Mouse (Mus musculus) forebrain, embryonic 16.5 days (tissue): ENCODE results near the gene Macc1. TPM values are rescaled to one million over a fixed set of nuclear protein-coding genes. Genes with fewer than 3 reads are reported as not detected.

Source experiments
- ATAC-seq: fragments of 200-750 bp; cut with Nextera tagmentation; 2 replicates; pipeline ENCODE4 v1.8.0; 2017; ENCODE audit warnings: mild to moderate bottlenecking, moderate library complexity
- H3K27ac ChIP-seq: fragments of 300-500 bp; sonication (generic); 2 replicates; pipeline ENCODE4 v1.5.1; 2014; ENCODE audit warnings: low read length, control low read depth
- H3K27me3 ChIP-seq: fragments of 300-500 bp; sonication (generic); replicated peaks from 2 replicates; pipeline ENCODE4 v1.6.1; 2014; ENCODE audit warnings: low read length; ENCODE audit not compliant: control insufficient read depth, insufficient read depth
- H3K36me3 ChIP-seq: fragments of 300-500 bp; sonication (generic); 2 replicates; pipeline ENCODE4 v1.6.1; 2014; ENCODE audit not compliant: control insufficient read depth, insufficient read depth
- H3K4me1 ChIP-seq: fragments of 300-500 bp; sonication (generic); replicated peaks from 2 replicates; pipeline ENCODE4 v1.6.1; 2014; ENCODE audit warnings: low read length; ENCODE audit not compliant: control insufficient read depth, insufficient read depth
- H3K4me2 ChIP-seq: fragments of 300-500 bp; sonication (generic); 2 replicates; pipeline ENCODE4 v1.6.1; 2014; ENCODE audit warnings: mild to moderate bottlenecking, low read length, control low read depth
- H3K4me3 ChIP-seq: fragments of 300-500 bp; sonication (generic); replicated peaks from 2 replicates; pipeline ENCODE4 v1.5.1; 2014; ENCODE audit warnings: mild to moderate bottlenecking, low read length, control low read depth
- H3K9ac ChIP-seq: fragments of 300-500 bp; sonication (generic); replicated peaks from 2 replicates; pipeline ENCODE4 v1.6.1; 2014; ENCODE audit warnings: low read depth, low read length, control low read depth
- H3K9me3 ChIP-seq: fragments of 300-500 bp; sonication (generic); 2 replicates; pipeline ENCODE4 v1.6.1; 2016; ENCODE audit warnings: low read length; ENCODE audit not compliant: control insufficient read depth
- WGBS: fragments of 180-500 bp; shearing (Covaris S2); extraction: QIAGEN DNeasy Blood & Tissue Kit; methylation state at CpG from one replicate; pipeline ENCODE4 v1.1.7; 2014; 5-methylcytosine and 5-hydroxymethylcytosine counted together
- polyA plus RNA-seq: library from polyadenylated mRNA; unstranded; fragments of >200 nt; fragmentation: Nextera tagmentation; extraction: Ambion mirVana; gene quantifications from 2 replicates; pipeline ENCODE4 v1.2.1, GENCODE M21; 2015

Gene Macc1
- polyA plus RNA-seq, 1 experiment from 2014 or later, result not detected

- H3K27me3 ChIP-seq, result no peaks in the 10 kb centered on the region
Measured at GRCm38 (mm10) chr12:119410522-119410921, 96.5 kb downstream of the Macc1 start.

GRCm38 (mm10) chr12:119410956-119411355 lies 96.9 kb downstream of the Macc1 start:
- Histone ChIP-seq H3K4me2 (no peak overlapping the region), H3K9ac (no peak overlapping the region), H3K27ac (no peak overlapping the region), H3K9me3 (no peaks in the 10 kb centered on the region), H3K36me3 (no peaks in the 10 kb centered on the region), H3K4me1 (no peaks in the 10 kb centered on the region), H3K4me3 (no peak overlapping the region), H3K27me3 (no peaks in the 10 kb centered on the region)
- WGBS, result 89% methylated on average over 2 of the region's 2 CpGs
- no peak for ATAC-seq

More at GRCm38 (mm10) chr12:119410522-119410921, 96.5 kb downstream of the Macc1 start:
- Histone ChIP-seq H3K27ac (no peak overlapping the region), H3K4me1 (no peaks in the 10 kb centered on the region), H3K9ac (no peak overlapping the region), H3K4me2 (no peak overlapping the region), H3K4me3 (no peak overlapping the region), H3K9me3 (no peaks in the 10 kb centered on the region), H3K36me3 (no peaks in the 10 kb centered on the region)
- no peak for ATAC-seq

GRCm38 (mm10) chr12:119411982-119412381 lies 97.9 kb downstream of the Macc1 start:
- no peak overlapping the region for H3K4me2 ChIP-seq
- H3K9me3 ChIP-seq, result no peaks in the 10 kb centered on the region
- H3K27ac ChIP-seq, result no peak overlapping the region
- H3K36me3 ChIP-seq, result no peaks in the 10 kb centered on the region
- H3K4me3 ChIP-seq, result no peak overlapping the region
- H3K9ac ChIP-seq, result no peak overlapping the region
- no peak for ATAC-seq
- 92% methylated on average over 2 of the region's 2 CpGs for WGBS
- no peaks in the 10 kb centered on the region for H3K27me3 ChIP-seq
- H3K4me1 ChIP-seq, result no peaks in the 10 kb centered on the region

GRCm38 (mm10) chr12:119415900-119416299 lies 101.8 kb downstream of the Macc1 start:
- WGBS, result 92% methylated on average over 2 of the region's 2 CpGs
- Histone ChIP-seq H3K27me3 (no peaks in the 10 kb centered on the region), H3K4me2 (no peak overlapping the region), H3K4me1 (no peaks in the 10 kb centered on the region), H3K36me3 (no peaks in the 10 kb centered on the region), H3K9me3 (no peaks in the 10 kb centered on the region), H3K27ac (no peak overlapping the region), H3K4me3 (no peak overlapping the region), H3K9ac (no peak overlapping the region)
- ATAC-seq, result no peak

- Histone ChIP-seq H3K4me2 (no peak overlapping the region), H3K36me3 (no peaks in the 10 kb centered on the region), H3K4me3 (no peak overlapping the region), H3K4me1 (no peaks in the 10 kb centered on the region), H3K27me3 (no peaks in the 10 kb centered on the region), H3K27ac (no peak overlapping the region), H3K9me3 (no peaks in the 10 kb centered on the region), H3K9ac (no peak overlapping the region)
- 80% methylated on average over 2 of the region's 2 CpGs for WGBS
- ATAC-seq, result no peak
Measured at GRCm38 (mm10) chr12:119425749-119426148, 111.7 kb downstream of the Macc1 start.

GRCm38 (mm10) chr12:119426182-119426886 lies 112.3 kb downstream of the Macc1 start:
- WGBS, result 95% methylated on average over 2 of the region's 2 CpGs
- Histone ChIP-seq H3K9ac (no peak overlapping the region), H3K36me3 (no peaks in the 10 kb centered on the region), H3K27ac (no peak overlapping the region), H3K4me2 (no peak overlapping the region), H3K4me1 (no peaks in the 10 kb centered on the region), H3K27me3 (no peaks in the 10 kb centered on the region), H3K9me3 (no peaks in the 10 kb centered on the region), H3K4me3 (no peak overlapping the region)
- no peak for ATAC-seq

GRCm38 (mm10) chr12:119426887-119427204 lies 112.8 kb downstream of the Macc1 start:
- ATAC-seq, result peak; percentile 81
- H3K36me3 ChIP-seq, result no peaks in the 10 kb centered on the region
- no peaks in the 10 kb centered on the region for H3K27me3 ChIP-seq
- H3K4me1 ChIP-seq, result no peaks in the 10 kb centered on the region
- WGBS, result 78% methylated on average over 1 of the region's 1 CpGs
- H3K27ac ChIP-seq, result no peak overlapping the region
- no peak overlapping the region for H3K4me3 ChIP-seq
- no peaks in the 10 kb centered on the region for H3K9me3 ChIP-seq
- no peak overlapping the region for H3K4me2 ChIP-seq
- no peak overlapping the region for H3K9ac ChIP-seq

GRCm38 (mm10) chr12:119440720-119441119 lies 126.7 kb downstream of the Macc1 start:
- no peak for ATAC-seq
- H3K4me2 ChIP-seq, result no peak overlapping the region
- no peaks in the 10 kb centered on the region for H3K4me1 ChIP-seq
- H3K27ac ChIP-seq, result no peak overlapping the region
- no peak overlapping the region for H3K4me3 ChIP-seq
- H3K9ac ChIP-seq, result no peak overlapping the region
- no peaks in the 10 kb centered on the region for H3K9me3 ChIP-seq
- 54% methylated on average over 2 of the region's 2 CpGs for WGBS
- H3K36me3 ChIP-seq, result no peaks in the 10 kb centered on the region
- H3K27me3 ChIP-seq, result no peaks in the 10 kb centered on the region

GRCm38 (mm10) chr12:119450116-119450515 lies 136.0 kb downstream of the Macc1 start:
- 82% methylated on average over 2 of the region's 2 CpGs for WGBS
- ATAC-seq, result no peak
- H3K4me1 ChIP-seq, result no peaks in the 10 kb centered on the region
- no peaks in the 10 kb centered on the region for H3K36me3 ChIP-seq
- no peak overlapping the region for H3K27ac ChIP-seq
- H3K9ac ChIP-seq, result no peak overlapping the region
- H3K9me3 ChIP-seq, result no peaks in the 10 kb centered on the region
- no peak overlapping the region for H3K4me2 ChIP-seq
- no peak overlapping the region for H3K4me3 ChIP-seq
- H3K27me3 ChIP-seq, result no peaks in the 10 kb centered on the region

- no peaks in the 10 kb centered on the region for H3K36me3 ChIP-seq
- 65% methylated on average over 3 of the region's 3 CpGs for WGBS
- no peak overlapping the region for H3K4me2 ChIP-seq
- H3K27me3 ChIP-seq, result no peaks in the 10 kb centered on the region
- no peak overlapping the region for H3K9ac ChIP-seq
- ATAC-seq, result no peak
- no peaks in the 10 kb centered on the region for H3K9me3 ChIP-seq
- no peak overlapping the region for H3K27ac ChIP-seq
- no peak overlapping the region for H3K4me3 ChIP-seq
- H3K4me1 ChIP-seq, result no peaks in the 10 kb centered on the region
Measured at GRCm38 (mm10) chr12:119451232-119451631, 137.2 kb downstream of the Macc1 start.
